Mouse (Mus musculus) kidney, postnatal 14 days (tissue): ENCODE data around the gene Alpk1.
A peak's percentile ranks its signal among the peaks of the same experiment; 100 is the strongest.

Source experiments
- DNase-seq: peaks from one replicate; pipeline ENCODE4 v3.0.0; 2022; ENCODE audit warnings: mixed read lengths

Alpk1 gene

GRCm38 (mm10) chr3:127780021-127780644 lies at the start of gene Alpk1:
Gene Alpk1, minus strand, starts transcription at chr3:127780527.
- peak; percentile 77 for DNase-seq

GRCm38 (mm10) chr3:127827123-127827522 lies 46.8 kb upstream of the Alpk1 start:
- DNase-seq, result peak; percentile 70

GRCm38 (mm10) chr3:127826503-127826902 lies 46.2 kb upstream of the Alpk1 start:
- DNase-seq, result no peak

- DNase-seq, result no peak
Measured at GRCm38 (mm10) chr3:127823886-127824863, 43.8 kb upstream of the Alpk1 start.

GRCm38 (mm10) chr3:127821209-127821608 lies 40.9 kb upstream of the Alpk1 start:
- DNase-seq, result no peak

GRCm38 (mm10) chr3:127820400-127820799 lies 40.1 kb upstream of the Alpk1 start:
- no peak for DNase-seq

GRCm38 (mm10) chr3:127818694-127819663 lies 38.7 kb upstream of the Alpk1 start:
- DNase-seq, result peak; percentile 31

GRCm38 (mm10) chr3:127817120-127817683 lies 36.9 kb upstream of the Alpk1 start:
- no peak for DNase-seq

GRCm38 (mm10) chr3:127809103-127809502 lies 28.8 kb upstream of the Alpk1 start:
- no peak for DNase-seq

GRCm38 (mm10) chr3:127807846-127808245 lies 27.5 kb upstream of the Alpk1 start:
- no peak for DNase-seq

- no peak for DNase-seq
Measured at GRCm38 (mm10) chr3:127805991-127806390, 25.7 kb upstream of the Alpk1 start.

GRCm38 (mm10) chr3:127805071-127805470 lies 24.7 kb upstream of the Alpk1 start:
- no peak for DNase-seq

- no peak for DNase-seq
Measured at GRCm38 (mm10) chr3:127804439-127804838, 24.1 kb upstream of the Alpk1 start.

- DNase-seq, result peak; percentile 27
Measured at GRCm38 (mm10) chr3:127802814-127803213, 22.5 kb upstream of the Alpk1 start.

GRCm38 (mm10) chr3:127801162-127801561 lies 20.8 kb upstream of the Alpk1 start:
- DNase-seq, result no peak

GRCm38 (mm10) chr3:127796271-127796670 lies 15.9 kb upstream of the Alpk1 start:
- DNase-seq, result no peak

- DNase-seq, result no peak
Measured at GRCm38 (mm10) chr3:127795762-127796161, 15.4 kb upstream of the Alpk1 start.

GRCm38 (mm10) chr3:127793022-127793421 lies 12.7 kb upstream of the Alpk1 start:
- DNase-seq, result no peak

- DNase-seq, result no peak
Measured at GRCm38 (mm10) chr3:127791595-127792561, 11.6 kb upstream of the Alpk1 start.

GRCm38 (mm10) chr3:127791056-127791483 lies 10.7 kb upstream of the Alpk1 start:
- peak; percentile 15 for DNase-seq
